In genomic region chr9:114389905-114390748, GRCm38 (mm10) we compare ENCODE assay signal across 8 mouse cellular contexts. TPM values are rescaled to one million over a fixed set of nuclear protein-coding genes. Genes with fewer than 3 reads are reported as not detected.
DNase-seq lines count a peak whose midpoint lies in the region; ATAC-seq and TF ChIP-seq lines count a peak whose summit lies in the region.

Crtap (minus strand) TSS chr9:114390675.

- H3K36me3 ChIP-seq in hindbrain, postnatal 0 days (ENCODE audit: insufficient read depth, low read length): no peaks in the 10 kb centered on the region
- H3K36me3 ChIP-seq in limb, embryonic 13.5 days: peaks cover 7% of the 10 kb centered on the region
- no peaks in the 10 kb centered on the region for H3K36me3 ChIP-seq in midbrain, embryonic 13.5 days

- no peaks in the 10 kb centered on the region for H3K9me3 ChIP-seq in hindbrain, postnatal 0 days (ENCODE audit: low read length)
- H3K9me3 ChIP-seq in limb, embryonic 13.5 days: no peaks in the 10 kb centered on the region
- H3K9me3 ChIP-seq in midbrain, embryonic 13.5 days: no peaks in the 10 kb centered on the region

- no peaks in the 10 kb centered on the region for H3K4me1 ChIP-seq in hindbrain, postnatal 0 days (ENCODE audit: insufficient read depth, low read length)
- H3K4me1 ChIP-seq in limb, embryonic 13.5 days: peaks cover 23% of the 10 kb centered on the region
- H3K4me1 ChIP-seq in midbrain, embryonic 13.5 days (replicated peaks): peaks cover 6% of the 10 kb centered on the region; the same call in 1 of the 2 replicates

- peak within 1 kb of the TSS; percentile 77 for H3K9ac ChIP-seq in hindbrain, postnatal 0 days (replicated peaks; ENCODE audit: low read length)
- H3K9ac ChIP-seq in limb, embryonic 13.5 days: peak within 1 kb of the TSS; percentile 94
- peak within 1 kb of the TSS; percentile 80 for H3K9ac ChIP-seq in midbrain, embryonic 13.5 days (replicated peaks)

- TF ChIP-seq CTCF in hindbrain, postnatal 0 days (IDR thresholded peaks at IDR 0.05; ENCODE audit: low read depth): no peak

- peak within 1 kb of the TSS; percentile 69; the same call in 1 of the 2 replicates for H3K27ac ChIP-seq in hindbrain, postnatal 0 days
- peak within 1 kb of the TSS; percentile 94 for H3K27ac ChIP-seq in limb, embryonic 13.5 days
- no peak within 1 kb of the TSS for H3K27ac ChIP-seq in midbrain, embryonic 13.5 days

- H3K4me2 ChIP-seq in hindbrain, postnatal 0 days (ENCODE audit: low read depth, low read length): peak within 1 kb of the TSS; percentile 88
- H3K4me2 ChIP-seq in limb, embryonic 13.5 days (replicated peaks): peak within 1 kb of the TSS; percentile 71
- H3K4me2 ChIP-seq in midbrain, embryonic 13.5 days (replicated peaks): peak within 1 kb of the TSS; percentile 94

- peak; percentile 75 for ATAC-seq in hindbrain, postnatal 0 days
- peak; percentile 82 for ATAC-seq in limb, embryonic 13.5 days (ENCODE audit: low FRiP score, low read depth)
- peak; percentile 86 for ATAC-seq in midbrain, embryonic 13.5 days

- no peaks in the 10 kb centered on the region for H3K27me3 ChIP-seq in hindbrain, postnatal 0 days (ENCODE audit: insufficient read depth, low read length)
- no peaks in the 10 kb centered on the region for H3K27me3 ChIP-seq in limb, embryonic 13.5 days
- peaks cover 3% of the 10 kb centered on the region; the same call in 1 of the 2 replicates for H3K27me3 ChIP-seq in midbrain, embryonic 13.5 days

- intact Hi-C loops in gastrocnemius, postnatal 14 days (cut with DNase I; ENCODE audit: low total_unique reads): no loop called here

- peak within 1 kb of the TSS; percentile 65 for H3K4me3 ChIP-seq in hindbrain, postnatal 0 days (ENCODE audit: low read length)
- H3K4me3 ChIP-seq in limb, embryonic 13.5 days: peak within 1 kb of the TSS; percentile 72
- peak within 1 kb of the TSS; percentile 72 for H3K4me3 ChIP-seq in midbrain, embryonic 13.5 days (replicated peaks)

- DNase-seq in urinary bladder, adult 18-20 months (ENCODE audit: low spot score in 2 of 2): peak; percentile 63 to 66
- DNase-seq in urinary bladder, postnatal 10 days (ENCODE audit: low spot score): no peak
- peak; percentile 39 to 49 for DNase-seq in cerebellum, postnatal 36 days
- DNase-seq in gastrocnemius, postnatal 14 days: peak; percentile 69
- DNase-seq in hindbrain, postnatal 0 days (ENCODE audit: low spot score): peak; percentile 63
- peak; percentile 58 to 78 for DNase-seq in spleen, postnatal 4 days (ENCODE audit: low spot score in 2 of 2)

- WGBS in hindbrain, postnatal 0 days: 2% methylated on average over 92 of the region's 96 CpGs
- WGBS in limb, embryonic 13.5 days: 1% methylated on average over 92 of the region's 96 CpGs
- WGBS in midbrain, embryonic 13.5 days: under 1% methylated on average over 81 of the region's 96 CpGs

RNA-seq across cellular contexts. Expression of gene Crtap, which starts in this region (rescaled TPM):
- total RNA-seq in gastrocnemius, postnatal 14 days (2021): 10 to 100 TPM; 33.4 to 43.6 TPM
- total RNA-seq in hindbrain, postnatal 0 days (2014; rRNA removed): 22.7 and 24.7 TPM in 2 replicates
- polyA plus RNA-seq in hindbrain, postnatal 0 days (2015; fragmentation: Nextera tagmentation; extraction: Ambion mirVana): 31.8 and 34.2 TPM in 2 replicates
- 161 TPM in 2 replicates for polyA plus RNA-seq in limb, embryonic 13.5 days (2015; fragmentation: Nextera tagmentation; extraction: Ambion mirVana)
- 17.6 and 18.2 TPM in 2 replicates for polyA plus RNA-seq in midbrain, embryonic 13.5 days (2015; fragmentation: Nextera tagmentation; extraction: Ambion mirVana)
